Mouse (Mus musculus) MEL-GATA-1-ER (cell line): ENCODE measurements at regions not wholly inside any gene's neighbourhood (a gene's known extent, or its start where the extent isn't known, plus 50 kb on each side); places are given as distances from the start of the nearest gene placed in this dataset.

Source experiments
- DNase-seq: peaks from one replicate; pipeline ENCODE4 v3.0.0-alpha.2; 2012; ENCODE audit warnings: low read depth; ENCODE audit errors: extremely low read depth

DNA sequence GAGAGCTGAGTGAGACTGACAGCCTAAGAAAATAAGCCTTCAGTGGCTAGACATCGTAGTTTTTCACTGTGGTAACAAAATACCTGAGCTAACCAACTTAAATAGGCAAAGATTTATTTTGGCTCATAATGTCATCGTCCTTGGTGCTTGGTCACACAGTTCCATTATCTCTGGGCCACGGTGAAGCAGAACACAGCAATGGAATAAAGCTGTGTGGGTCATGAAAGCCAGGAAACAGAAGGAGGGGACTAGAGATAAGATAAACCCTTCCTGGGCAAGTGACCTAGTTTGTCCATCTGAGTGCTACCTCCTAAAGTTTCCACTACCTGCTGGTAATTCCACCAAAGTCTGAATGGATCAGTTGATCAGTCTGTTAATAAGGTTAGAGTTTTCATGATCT, 134.8 kb upstream of the Gm5129 start:
- DNase-seq: no peak

DNA sequence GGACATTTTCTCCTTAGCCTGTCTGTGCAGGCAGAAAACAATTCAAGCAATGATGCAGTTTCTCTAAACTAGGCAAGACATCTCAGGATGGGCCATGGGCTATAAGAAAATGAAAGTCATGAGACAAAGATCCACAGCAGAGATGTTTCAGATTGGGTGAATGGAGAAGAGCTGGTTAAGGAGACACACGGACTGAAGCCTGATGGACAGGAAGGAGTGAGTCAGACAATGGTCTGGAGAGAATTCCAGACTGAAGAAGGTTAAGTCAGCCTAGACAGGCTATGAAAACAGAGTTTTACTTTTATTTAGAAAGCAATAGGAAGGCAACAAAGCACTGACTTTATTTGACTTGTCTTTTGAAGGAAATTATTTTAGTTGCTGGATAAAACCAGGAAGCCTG, 137.5 kb upstream of the Il6 start:
- DNase-seq: no peak

DNA sequence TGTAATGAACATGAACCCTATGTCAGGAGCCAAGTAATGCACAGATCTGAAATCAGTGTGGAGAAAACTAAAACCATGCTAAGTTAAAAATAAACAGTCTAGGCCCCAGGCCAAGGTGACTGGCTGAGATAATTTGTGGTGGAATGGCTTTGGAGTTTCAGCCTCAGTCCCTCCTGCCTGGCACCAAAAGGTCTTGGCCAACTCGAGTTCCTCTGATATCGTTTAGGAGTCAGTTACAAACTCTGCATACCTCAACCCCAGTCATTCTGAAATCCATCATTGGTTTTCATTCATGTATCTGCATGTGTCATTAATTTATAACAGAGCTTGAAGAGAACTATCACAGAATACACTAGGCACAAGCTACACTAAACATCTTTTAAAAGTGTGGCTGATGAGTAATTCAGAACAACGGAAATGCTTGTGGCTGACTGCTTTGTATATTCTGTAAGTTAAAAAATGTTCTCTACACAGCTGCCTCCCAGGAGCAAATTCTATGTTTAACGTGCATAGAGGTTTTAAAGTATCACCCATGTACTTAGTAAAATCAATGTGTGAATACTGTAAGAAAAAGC, 125.6 kb upstream of the Il6 start:
- no peak for DNase-seq

DNA sequence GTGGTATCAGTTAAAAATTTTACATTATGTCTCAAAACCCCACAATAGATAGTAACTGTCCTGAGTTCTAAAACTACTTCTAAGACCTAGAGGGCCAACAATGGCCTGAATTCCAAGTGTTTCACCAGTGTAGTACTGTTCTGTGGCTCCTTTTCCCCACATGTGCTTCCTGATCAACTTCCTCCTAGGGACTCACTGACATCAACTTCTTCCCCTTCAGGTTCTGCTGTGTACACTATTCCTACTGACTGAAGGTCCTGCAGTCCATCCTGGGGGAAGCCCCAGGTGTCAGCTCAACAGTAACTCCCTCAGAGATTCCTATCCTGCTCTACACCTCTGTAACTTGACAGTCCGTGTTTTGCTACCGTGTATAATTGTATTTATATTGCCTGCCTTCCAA, 120.6 kb upstream of the Il6 start:
- no peak for DNase-seq

DNA sequence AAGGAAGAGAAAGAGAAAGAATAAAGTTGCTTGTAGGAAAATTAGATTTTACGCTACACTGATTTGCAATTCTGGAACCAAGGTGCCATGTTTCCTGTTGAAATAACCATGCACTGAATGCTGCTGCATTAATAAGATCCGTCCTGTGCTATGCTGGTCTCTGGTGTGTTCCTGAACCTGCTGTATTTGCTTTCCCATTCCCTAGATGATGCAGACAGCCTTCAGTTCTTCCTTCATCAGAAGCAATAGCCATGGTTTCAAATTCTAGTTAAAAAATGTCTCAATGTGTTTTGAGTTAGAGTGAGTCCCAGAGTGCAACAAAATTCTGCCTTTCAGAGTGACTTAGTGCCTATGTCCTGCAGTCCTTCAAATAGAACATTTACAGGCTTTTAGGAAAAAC, 120.1 kb upstream of the Il6 start:
- DNase-seq: no peak

DNA sequence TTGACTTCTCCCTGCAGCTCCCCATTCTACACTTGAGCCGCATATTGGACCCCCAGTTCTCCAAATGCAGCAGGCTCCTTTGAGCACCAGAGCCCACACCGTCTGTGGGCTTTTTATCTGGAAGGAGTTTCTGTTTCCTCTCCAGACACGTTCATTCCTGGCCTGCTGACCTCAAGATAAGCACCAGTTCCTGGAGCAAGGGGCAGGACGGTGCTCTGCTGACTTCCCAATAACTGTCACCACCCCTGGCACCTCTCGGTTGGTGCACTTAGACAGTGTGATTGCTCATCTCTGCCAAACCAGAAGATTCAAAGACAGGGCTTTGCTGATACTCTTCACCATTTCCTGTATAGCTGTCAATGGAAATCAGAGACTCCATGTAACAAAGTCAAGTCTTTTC, 119.1 kb upstream of the Il6 start:
- DNase-seq: peak; percentile 95

DNA sequence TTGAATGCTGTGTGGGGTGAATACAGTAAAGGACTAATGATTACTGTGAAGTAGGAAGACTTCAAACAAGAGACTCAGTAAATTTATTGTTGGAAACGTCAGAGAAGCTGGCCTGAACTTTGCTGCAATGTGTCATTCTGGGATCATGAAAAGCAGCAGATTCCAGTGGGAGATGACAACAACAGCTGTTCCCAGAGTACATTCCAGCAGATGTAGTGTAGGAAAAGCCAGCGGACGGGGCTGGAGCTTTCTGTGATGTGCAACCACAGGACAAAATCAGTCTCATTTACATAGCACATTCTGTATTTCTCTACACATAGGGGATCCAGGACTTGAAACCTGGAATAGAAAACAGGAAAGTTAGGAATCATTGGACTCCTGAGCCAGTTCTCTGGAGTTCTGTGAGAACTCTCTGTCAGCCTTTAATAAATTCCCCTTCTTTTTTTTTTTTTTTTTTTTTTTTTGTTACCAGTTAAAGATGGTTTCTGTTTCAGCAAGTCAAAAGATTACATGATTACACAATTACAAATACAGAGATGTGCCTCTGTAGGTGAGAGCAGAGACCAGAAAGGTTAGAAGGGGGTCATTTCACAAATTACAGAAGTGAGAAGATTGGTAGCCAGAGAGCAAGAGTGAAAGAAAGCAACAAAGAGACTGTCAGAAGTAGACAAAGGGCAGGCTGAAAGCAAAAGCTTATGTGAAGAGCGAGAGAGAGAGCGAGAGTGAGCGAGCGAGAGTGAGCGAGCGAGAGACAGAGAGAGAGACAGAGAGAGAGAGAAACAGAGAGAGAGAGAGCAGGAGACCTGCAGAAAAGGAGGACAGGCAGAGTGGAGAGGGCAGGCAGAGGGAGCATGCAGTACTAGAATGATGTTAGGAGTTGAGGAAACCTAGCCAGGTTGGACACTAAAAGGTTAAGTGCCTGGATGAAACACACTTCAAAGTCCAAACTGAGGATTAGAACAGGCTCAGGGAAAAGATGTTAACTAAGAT, 118.0 kb upstream of the Il6 start:
- DNase-seq: no peak

DNA sequence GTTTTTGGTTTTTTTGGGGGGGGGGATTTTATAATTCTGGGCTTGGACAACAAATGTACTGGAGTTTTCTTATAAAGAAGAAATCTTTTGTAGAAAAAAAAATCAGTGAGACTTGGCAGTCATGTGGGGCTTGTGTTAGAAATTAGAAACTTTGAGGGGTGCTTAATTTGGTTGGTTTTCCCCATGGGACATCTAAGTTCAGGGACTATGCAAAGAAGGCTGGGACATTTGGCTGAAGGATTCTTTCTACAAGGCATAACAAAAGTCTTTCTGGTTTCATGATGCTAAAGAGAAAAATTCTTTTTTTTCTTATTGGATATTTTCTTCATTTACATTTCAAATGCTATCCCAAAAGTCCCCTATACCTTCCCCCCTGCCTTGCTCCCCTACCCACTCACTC, 115.3 kb upstream of the Il6 start:
- DNase-seq: no peak

DNA sequence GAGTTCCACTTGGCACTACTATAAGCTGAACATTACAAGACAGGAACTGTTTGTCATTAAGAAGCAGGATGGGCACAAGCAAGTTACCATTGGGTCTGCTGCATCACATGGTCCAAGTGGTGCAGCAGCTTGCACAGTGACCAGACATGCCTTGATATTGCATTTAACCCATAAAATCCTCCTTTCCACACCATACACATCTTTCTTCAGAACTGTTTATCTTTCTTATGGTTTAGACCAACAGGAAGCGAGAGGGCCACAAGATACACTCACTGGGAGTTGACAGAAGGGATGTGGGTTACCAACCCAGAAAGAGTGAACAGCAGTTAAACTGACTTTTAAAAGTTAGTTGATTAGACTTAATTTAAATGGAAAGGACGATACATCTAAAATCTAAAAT, 111.2 kb upstream of the Il6 start:
- peak; percentile 71 for DNase-seq

DNA sequence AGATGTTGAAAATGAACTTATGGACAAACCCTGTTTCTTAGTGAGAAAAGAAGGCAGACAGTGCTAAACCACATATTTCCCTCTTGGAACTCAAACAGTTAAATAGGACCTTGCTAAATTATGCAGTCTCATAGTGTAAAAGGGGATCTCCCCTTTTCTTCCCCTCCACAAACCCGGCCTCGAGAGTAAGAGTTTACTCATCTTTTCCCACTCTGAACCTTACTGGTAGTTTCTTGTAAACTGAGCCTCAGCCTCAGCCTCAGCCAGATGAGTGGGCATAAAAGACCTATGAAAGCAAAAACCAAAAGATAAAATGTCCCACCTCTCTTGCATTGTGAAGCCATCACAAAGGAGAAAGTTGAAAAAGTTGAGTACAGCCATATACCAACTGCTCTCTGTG, 92.6 kb upstream of the Il6 start:
- DNase-seq: no peak

DNA sequence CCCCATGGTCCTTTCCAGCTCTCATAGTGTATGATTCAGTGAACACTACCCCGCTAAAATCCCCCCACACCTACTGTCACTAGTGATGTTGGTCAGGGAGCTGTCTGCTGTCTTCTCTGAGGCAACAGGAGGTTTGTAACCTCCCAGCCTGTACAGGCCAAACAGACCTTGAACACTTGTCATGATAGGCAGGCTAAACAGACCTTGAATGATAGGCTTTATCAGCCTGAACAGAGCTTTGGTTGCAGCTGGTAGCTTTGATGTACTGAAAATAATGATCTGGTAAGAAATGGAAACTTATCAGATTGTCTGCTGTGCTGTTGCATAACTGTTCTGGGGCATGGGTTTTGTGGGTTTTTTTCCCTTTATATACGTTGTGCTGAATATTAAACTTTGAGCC, 87.4 kb upstream of the Il6 start:
- no peak for DNase-seq

DNA sequence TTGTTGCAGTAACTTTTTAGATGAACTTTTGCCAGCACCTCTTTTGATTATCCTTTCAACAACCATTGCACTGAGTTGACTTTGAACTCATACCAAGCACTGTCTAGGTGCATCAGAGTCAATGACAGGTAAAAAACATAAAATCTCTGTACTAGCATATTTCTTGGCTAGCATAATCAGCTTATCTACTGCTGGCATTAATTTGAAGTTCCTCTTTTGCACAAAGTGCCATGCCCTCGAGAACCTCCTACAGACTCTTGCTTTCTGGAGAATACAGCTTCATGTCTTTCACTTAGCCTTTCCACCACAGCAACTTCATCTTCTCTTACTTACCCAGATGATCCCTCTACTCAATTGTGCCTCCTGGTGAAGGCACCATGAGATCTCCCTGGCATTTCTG, 85.3 kb upstream of the Il6 start:
- peak; percentile 26 for DNase-seq

DNA sequence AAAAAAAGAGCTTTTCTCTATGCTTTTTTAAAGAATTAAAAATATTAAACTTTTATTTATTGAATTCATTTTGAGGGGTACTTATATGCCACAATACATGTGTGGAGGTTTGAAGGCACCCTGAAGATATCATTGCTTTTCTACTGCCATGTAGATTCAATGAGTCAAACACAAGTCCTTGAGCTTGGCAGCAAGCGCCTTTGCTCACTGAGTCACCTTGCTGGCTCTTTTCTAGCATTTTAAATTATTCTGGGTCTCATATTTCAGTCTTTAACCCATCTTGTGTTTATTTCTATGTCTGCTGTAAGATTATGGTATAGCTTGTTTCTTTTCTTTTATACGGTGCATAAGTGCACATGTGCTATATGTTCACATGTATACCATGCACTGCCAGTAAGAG, 83.5 kb upstream of the Il6 start:
- DNase-seq: no peak

DNA sequence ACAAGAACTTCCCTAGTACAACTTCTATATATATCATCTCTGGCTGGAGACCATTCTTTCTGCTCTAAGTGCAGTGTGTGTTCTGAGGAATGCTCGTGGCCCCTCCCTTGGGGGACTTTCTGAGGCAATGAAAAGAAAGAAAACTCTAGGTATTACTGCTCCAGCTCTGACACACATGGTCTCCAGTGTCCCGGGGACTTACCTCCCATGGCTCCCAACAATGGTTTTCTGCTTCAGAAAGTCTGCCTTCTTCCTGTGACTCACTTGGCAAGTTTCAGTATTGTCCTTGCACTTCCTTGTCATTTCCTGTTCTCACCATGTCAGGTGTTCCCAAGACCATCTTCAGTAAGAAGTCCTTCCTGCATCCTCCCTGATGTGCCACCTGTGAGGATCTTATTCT, 65.7 kb upstream of the Il6 start:
- DNase-seq: no peak

DNA sequence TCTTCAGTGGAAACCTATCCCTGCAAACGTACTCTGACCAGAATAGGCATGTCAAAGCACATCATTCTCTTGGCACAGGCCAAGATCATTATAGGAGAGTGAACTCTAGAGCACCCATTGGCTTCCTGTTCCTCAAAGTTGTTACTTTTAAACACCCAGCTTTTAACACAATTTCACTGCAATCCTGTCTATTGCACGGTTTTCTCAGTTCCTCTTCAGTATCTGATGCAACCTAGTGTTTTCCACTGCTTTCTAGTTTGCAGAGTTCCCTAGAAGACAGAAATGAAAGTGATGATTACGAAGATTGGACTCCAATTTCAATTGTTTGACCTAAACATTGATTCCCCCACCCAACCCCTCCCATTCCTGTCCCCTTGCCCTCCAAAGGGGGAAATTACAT, 64.8 kb upstream of the Il6 start:
- DNase-seq: no peak

DNA sequence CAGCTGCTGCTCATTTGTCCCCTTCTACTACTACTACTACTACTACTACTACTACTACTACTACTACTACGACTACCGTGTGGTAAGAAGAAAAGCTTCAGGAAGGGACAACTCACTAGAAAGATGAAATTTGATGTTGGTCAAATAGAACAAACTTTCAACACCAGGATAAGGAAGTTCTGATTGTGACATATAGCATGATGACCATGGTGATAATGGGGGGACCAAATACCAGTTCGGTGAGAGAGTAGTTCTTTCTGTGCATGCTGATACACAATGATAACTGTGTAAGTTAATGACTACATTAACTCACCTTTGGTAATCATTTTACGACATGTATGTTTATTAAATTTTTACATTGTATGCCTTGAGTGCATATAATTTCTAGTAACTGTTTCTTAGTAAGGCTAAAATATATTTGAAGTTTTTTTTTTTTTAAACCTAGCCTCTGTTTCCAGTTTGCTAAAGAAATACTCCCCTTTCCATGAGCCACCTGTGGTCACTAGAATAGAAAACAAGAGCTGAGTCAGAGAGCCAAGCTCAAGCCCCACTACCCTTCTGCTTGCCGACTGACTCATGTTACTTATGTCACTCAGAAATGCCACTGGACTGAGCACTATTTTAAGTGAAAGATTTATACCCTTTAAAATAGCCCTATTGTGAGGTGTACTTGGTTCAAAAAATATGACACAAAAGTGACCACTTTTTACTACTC, 62.3 kb upstream of the Il6 start:
- no peak for DNase-seq

DNA sequence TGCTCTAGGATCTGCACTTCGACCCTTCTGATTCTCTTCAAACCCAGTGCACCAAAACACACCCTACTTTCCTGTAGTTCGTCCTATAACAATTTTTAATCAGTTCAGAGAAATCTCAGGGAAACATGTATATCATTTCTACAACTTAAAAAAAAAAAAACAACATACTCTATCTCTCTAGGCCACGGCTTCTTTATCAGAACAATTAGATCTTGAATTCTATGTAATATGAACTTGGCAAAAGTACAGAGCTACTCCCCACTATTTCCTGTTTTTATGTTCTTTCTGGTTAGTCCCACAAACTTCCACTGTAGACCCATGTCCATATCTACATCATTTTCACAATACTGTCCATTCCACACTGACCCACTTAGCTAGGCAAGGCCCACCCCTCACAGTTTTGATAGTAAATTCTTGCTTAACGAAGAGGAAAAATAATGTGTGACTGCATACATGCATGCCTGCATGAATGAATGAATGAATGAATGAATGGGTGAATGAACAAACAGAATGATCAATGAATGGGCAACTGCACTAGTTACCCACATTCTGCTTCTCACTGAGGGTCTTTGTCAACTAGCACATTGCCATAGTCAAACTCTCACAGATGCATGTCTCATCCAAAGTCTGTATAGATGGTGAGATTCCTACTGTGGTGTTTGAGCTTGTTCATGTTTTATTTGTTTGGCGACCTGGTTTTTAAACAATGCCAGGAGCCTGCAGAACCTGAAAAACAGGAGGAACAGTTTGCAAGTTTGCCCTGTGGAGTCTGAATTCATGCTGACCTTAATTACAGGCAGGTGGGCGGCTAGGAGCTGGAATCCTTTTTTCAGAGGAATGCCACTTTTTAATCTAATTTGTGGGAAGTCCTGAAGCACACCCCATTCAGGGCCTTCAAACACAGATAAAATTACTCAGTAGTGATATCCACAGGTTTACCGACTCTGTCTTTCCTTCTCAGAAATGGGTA, 61.2 kb upstream of the Il6 start:
- DNase-seq: no peak
